Mouse (Mus musculus) embryonic stem cell, embryonic (primary cell): Measurements from ENCODE around the gene Hykk.

ENCODE experiments used
- CTCF ChIA-PET, 4 experiments: fragments of 300-600 bp in 2 of 4; fragments of 350-600 bp in 2 of 4; sonication (Branson Sonifier 250); formaldehyde crosslinking; loops; one replicate each; lab custom pipeline; 2022; ENCODE audit warnings: inconsistent platforms in 2 of 4; lab: Charles Lee
- POLR2A ChIA-PET, 4 experiments: fragments of 300-600 bp in 2 of 4; fragments of 350-600 bp in 2 of 4; sonication (Branson Sonifier 250); formaldehyde crosslinking; loops; one replicate each; lab custom pipeline; 2022; ENCODE audit warnings: antibody characterized with exemption in 4 of 4, inconsistent platforms in 1 of 4; lab: Charles Lee

The Hykk gene

GRCm38 (mm10) chr9:54949465-54949864 is 32.4 kb downstream of the Hykk start:
- ChIA-PET CTCF (interaction anchor here in 2 of 4 experiments (0.6 to 0.7 kb wide), 4 partner anchors 85 to 276 kb away, joined by 3 to 5 read pairs (median 4); no protein-coding TSS in a partner anchor), POLR2A (interaction anchor here (0.6 to 2.2 kb wide), 14 partner anchors 10 to 350 kb away, joined by 3 to 11 read pairs (median 4); partner anchors contain the start of gene Hykk (in 1 of the 4))

DNA sequence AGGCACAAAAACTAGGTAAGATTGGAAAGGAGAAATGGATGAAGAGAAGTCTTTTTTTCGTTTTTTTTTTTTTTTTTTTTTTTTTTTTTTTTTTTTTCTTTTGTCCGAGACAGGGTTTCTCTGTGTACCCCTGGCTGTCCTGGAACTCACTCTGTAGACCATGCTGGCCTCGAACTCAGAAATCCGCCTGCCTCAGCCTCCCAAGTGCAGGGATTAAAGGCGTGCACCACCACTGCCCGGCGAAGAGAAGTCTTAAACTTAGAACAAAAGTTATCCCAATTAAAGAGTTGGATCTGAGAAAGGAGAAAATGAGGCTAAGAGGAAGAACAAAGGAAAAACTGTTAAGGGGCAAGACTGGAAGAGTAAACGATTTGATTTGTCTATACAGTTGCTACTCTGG is 33.1 kb downstream of the Hykk start:
- CTCF ChIA-PET: interaction anchor here in 2 of 4 experiments (0.6 to 0.7 kb wide), 4 partner anchors 84 to 275 kb away, joined by 3 to 5 read pairs (median 4); no protein-coding TSS in a partner anchor
- POLR2A ChIA-PET: interaction anchor here (0.6 to 2.2 kb wide), 25 partner anchors 9 to 349 kb away, joined by 3 to 11 read pairs (median 4); partner anchors contain the start of genes Hykk (in 1 of the 4), Ube2q2 (in 1 of the 4) and Wdr61 (in 1 of the 4)

- CTCF ChIA-PET: interaction anchor here in 2 of 4 experiments (0.6 to 1.0 kb wide), 3 partner anchors 31 to 274 kb away, joined by 3 to 10 read pairs (median 7); no protein-coding TSS in a partner anchor
Measured at GRCm38 (mm10) chr9:54950575-54951321, 33.7 kb downstream of the Hykk start, which contains the start of the genes Psma4 and AY074887. Gene Psma4, plus strand, starts transcription at chr9:54950790. Gene AY074887, minus strand, starts transcription at chr9:54950998.

GRCm38 (mm10) chr9:54961059-54961458 is 44.0 kb downstream of the Hykk start:
- POLR2A ChIA-PET: interaction anchor here in 2 of 4 experiments (0.9 to 1.3 kb wide), 5 partner anchors 9 to 128 kb away, joined by 3 read pairs; no protein-coding TSS in a partner anchor
- CTCF ChIA-PET: interaction anchor here in 1 of 4 experiments (0.5 kb wide), 1 partner anchor 24 kb away, joined by 3 read pairs; no protein-coding TSS in a partner anchor

More at GRCm38 (mm10) chr9:54950575-54951321, 33.7 kb downstream of the Hykk start, which contains the start of the genes Psma4 and AY074887:
- POLR2A ChIA-PET: interaction anchor here in 3 of 4 experiments (0.6 to 1.9 kb wide), 38 partner anchors 9 to 1986 kb away, joined by 3 to 11 read pairs (median 4); partner anchors contain the start of genes Chrna5 (in 1 of the 3), Hykk (in 1 of the 3), Ube2q2 (in 1 of the 3) and Wdr61 (in 1 of the 3)

DNA sequence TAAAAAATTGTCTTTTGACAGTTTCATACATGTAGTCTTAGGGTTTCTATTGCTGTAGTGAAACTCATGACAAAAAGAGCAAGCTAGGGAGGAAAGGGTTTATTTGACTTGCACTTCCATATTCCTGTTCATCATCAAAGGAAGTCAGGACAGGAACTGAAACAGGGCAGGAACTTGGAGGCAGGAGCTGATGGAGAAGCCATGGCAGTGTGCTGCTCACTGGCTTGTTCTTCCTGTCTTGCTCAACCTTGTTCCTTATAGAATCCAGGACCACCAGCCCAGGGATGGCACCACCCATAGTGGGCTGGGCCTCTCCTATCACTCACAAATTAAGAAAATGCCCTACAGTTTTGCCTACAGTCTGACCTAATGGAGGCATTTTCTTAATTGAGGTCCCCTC is 46.6 kb downstream of the Hykk start:
- ChIA-PET CTCF (no interaction called here), POLR2A (interaction anchor here in 1 of 4 experiments (1.4 kb wide), 1 partner anchor 13 kb away, joined by 4 read pairs; the partner anchor contains the start of genes AY074887 and Psma4)

DNA sequence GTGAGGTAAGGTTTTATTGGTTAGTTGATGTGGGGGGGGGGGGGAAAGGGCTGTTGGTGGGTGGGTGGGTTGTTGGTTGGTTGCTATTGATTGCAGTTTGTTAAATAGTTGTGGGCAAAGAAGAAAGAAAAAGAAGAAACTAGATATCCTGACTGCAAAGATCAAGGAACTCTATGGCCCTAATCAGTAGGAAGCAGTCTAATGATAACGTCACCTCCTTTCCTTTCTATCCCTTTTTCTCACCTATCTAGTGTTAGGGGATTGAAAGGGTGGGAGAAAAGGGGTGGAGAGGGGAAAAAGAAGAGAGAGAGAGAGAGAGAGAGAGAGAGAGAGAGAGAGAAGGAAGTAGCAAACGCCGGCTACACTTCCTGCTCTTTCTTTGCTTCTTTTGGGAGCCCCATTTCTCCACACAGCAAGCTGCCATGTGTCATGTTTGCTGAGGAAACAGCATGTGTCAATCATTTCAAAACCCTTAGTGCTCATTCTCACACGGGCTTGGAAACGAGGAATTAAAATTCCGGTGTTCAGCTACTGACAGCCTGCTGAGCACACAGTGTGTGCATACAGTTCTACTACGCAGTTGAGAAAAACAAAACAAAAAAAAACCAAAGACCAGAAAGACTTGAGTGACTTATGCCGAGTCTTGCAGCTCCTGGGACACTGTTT is 53.0 kb downstream of the Hykk start:
- CTCF ChIA-PET: no interaction called here
- POLR2A ChIA-PET: interaction anchor here in 2 of 4 experiments (0.7 to 1.7 kb wide), 2 partner anchors 11 to 239 kb away, joined by 3 read pairs; no protein-coding TSS in a partner anchor

DNA sequence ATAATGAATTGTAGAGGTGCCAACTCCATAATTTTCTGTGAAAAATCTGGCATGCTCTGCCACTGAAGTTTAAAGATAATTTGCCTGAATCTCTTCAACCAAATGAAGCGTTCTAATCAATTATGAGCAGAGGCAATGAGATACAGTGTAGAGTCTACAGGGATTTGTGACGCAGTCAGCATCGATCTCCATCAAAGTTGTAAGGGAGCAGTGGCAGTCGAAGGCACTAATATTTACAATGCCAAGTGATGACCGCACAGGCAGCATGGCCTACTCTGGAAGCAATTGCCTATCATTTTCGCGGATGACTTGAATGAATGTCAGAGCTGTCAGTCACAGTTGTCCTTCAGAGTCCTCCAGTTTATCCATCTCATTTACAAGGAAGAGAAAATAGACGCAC is 63.6 kb downstream of the Hykk start, which contains the start of gene Chrna5:
TSS of gene Chrna5 (plus strand) at position 207 of the 400 bp plus-strand sequence.
- CTCF ChIA-PET: interaction anchor here in 3 of 4 experiments (1.0 to 1.5 kb wide), 4 partner anchors 130 to 159 kb away, joined by 3 to 5 read pairs (median 4); no protein-coding TSS in a partner anchor
- POLR2A ChIA-PET: interaction anchor here in 3 of 4 experiments (0.7 to 1.7 kb wide), 16 partner anchors 10 to 1094 kb away, joined by 3 to 5 read pairs (median 3); partner anchors contain the start of genes AY074887 (in 2 of the 3), Psma4 (in 2 of the 3), Chrnb4 (in 1 of the 3) and Hykk (in 1 of the 3)

GRCm38 (mm10) chr9:54981291-54982191 is 64.5 kb downstream of the Hykk start:
- ChIA-PET POLR2A (interaction anchor here in 3 of 4 experiments (0.6 to 1.7 kb wide), 19 partner anchors 9 to 1093 kb away, joined by 3 to 6 read pairs (median 3); partner anchors contain the start of genes AY074887 (in 2 of the 3), Psma4 (in 2 of the 3), Chrnb4 (in 1 of the 3) and Hykk (in 1 of the 3)), CTCF (interaction anchor here in 3 of 4 experiments (0.5 to 1.5 kb wide), 8 partner anchors 31 to 247 kb away, joined by 3 to 7 read pairs (median 4); partner anchors contain the start of genes AY074887 (in 1 of the 3) and Psma4 (in 1 of the 3))

DNA sequence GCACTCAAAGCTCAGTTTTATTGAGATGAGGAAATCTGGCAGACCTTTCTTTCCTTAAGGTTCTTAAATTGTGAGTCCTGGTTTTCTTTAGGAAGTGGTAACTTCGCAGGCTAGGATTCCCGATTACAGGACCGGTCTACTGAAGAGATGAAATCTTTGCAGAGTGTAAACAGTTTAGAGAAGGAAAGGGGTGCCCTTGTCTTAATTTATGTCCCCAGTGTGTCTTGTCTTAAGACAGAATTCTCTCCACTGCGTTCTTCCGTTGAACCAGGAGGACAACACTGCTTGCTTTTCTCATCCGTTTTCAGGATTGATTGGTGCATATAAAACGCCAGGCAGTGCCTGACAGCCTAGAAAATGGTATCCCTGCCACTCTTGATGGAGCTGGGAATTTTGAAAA is 65.3 kb downstream of the Hykk start:
- CTCF ChIA-PET: no interaction called here
- POLR2A ChIA-PET: interaction anchor here in 3 of 4 experiments (0.5 to 1.7 kb wide), 5 partner anchors 8 to 1315 kb away, joined by 3 to 5 read pairs (median 3); partner anchors contain the start of genes AY074887 (in 1 of the 3) and Psma4 (in 1 of the 3)

- ChIA-PET POLR2A (interaction anchor here in 1 of 4 experiments (1.3 kb wide), 1 partner anchor 9 kb away, joined by 3 read pairs; the partner anchor contains the start of gene Chrna5), CTCF (no interaction called here)
Measured at GRCm38 (mm10) chr9:54990362-54990761, 73.3 kb downstream of the Hykk start.

DNA sequence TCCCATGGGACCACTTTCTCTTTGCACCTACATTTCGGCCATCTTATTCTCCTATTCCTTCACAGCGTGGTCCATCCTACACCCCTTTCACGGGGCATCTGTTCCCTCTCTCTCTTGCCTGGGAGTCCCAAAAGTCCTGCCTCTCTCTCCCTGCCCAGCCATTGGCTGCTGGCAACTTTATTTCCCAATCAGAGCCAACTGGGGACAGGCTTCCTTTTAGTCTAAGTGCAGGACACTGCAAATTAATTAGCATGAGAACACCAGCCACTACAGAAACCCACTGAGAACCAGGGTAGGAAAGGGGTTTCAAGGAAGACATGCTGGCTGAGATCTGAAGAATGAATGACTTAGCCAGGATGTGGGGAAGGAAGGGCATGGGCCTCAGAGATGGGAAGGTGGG is 77.3 kb downstream of the Hykk start:
- CTCF ChIA-PET: no interaction called here
- POLR2A ChIA-PET: interaction anchor here in 2 of 4 experiments (0.6 to 1.0 kb wide), 2 partner anchors 12 to 44 kb away, joined by 3 read pairs; partner anchors contain the start of genes AY074887 (in 1 of the 2) and Psma4 (in 1 of the 2)

DNA sequence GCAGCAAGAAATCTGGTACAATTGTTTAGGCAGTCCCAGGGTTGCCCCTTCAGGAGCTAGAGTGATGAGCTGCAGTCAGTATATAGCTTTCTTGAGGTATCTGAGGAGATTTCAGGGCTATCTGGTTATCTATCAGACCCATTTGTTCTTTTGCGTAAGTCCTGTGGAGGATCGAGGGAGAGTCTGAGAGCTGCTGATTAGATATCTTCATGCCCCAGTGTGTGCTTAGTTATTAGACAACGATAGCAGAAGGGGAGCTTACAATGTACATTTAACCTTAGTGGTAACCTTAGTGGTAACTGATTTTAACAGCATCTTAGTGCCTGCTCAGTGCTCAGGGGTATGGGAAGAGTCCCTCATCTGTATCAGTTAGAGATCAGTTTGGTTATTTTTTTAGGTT is 78.6 kb downstream of the Hykk start:
- ChIA-PET POLR2A (no interaction called here), CTCF (interaction anchor here in 3 of 4 experiments (0.6 to 1.4 kb wide), 3 partner anchors 115 to 1851 kb away, joined by 3 read pairs; no protein-coding TSS in a partner anchor)
